Comparison of ENCODE assay signal across 9 mouse cellular contexts in the genomic region with DNA sequence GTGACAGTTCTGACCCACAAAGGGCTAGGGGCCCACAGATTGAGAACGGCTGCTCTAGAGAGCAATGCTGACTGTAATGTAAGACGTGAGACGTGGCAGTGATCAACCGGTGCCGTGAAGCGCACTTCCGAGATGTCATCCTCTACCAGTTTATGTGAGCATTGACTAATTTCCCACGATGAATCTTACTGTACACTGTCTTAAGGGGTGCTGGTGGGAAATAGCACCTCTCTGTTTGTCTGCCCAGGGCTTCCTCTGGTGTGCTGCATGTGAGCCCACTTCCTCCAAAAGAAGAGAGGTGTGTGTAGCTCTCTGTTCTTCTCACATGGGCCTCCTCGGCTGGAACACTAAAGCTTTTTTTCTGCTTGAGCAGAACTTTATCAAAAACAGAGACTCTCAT. TPM values are rescaled to one million over a fixed set of nuclear protein-coding genes. Genes with fewer than 3 reads are reported as not detected.
DNase-seq lines count a peak whose midpoint lies in the region; ATAC-seq and TF ChIP-seq lines count a peak whose summit lies in the region.
"Had no signal": no experiment of that assay in that cellular context is flagged by ENCODE, and none has a peak within 500 bp of the region (broad histone marks: within the 10 kb centered on the region; RNA-seq: fewer than 3 reads in every experiment).

No protein-coding gene starts in this region.

- DNase-seq in hindbrain, postnatal 0 days (ENCODE audit: low spot score), result no peak
- DNase-seq in hindbrain, embryonic 11.5 days (ENCODE audit: low spot score), result no peak
- DNase-seq in G1E (ENCODE audit: low spot score), result no peak
- DNase-seq in left cerebral cortex, postnatal 36 days (ENCODE audit: low spot score in 2 of 2), result no peak
- no peak for DNase-seq in lung, postnatal 14 days

- no peak for ATAC-seq in hindbrain, postnatal 0 days
- ATAC-seq in hindbrain, embryonic 11.5 days (ENCODE audit: low FRiP score), result no peak
- no peak for ATAC-seq in G1E (ENCODE audit: extremely low read depth, insufficient number of reproducible peaks, low FRiP score, poor library complexity, severe bottlenecking)
- peak; percentile 14; the same call in 1 of the 2 replicates for ATAC-seq in granulocyte monocyte progenitor cell, adult 5-6 weeks (replicated peaks; ENCODE audit: poor library complexity, severe bottlenecking)

- no peak overlapping the region for H3K27ac ChIP-seq in hindbrain, postnatal 0 days
- no peak overlapping the region for H3K27ac ChIP-seq in hindbrain, embryonic 11.5 days (ENCODE audit: low read depth, low read length)
- peak overlapping the region; percentile 79; the same call in 1 of the 2 replicates for H3K27ac ChIP-seq in small intestine, adult 2 months (ENCODE audit: insufficient read depth, low read depth, low read length)
- H3K27ac ChIP-seq: embryonic facial prominence, embryonic 12.5 days had no signal

- no peaks in the 10 kb centered on the region for H3K27me3 ChIP-seq in hindbrain, postnatal 0 days (ENCODE audit: insufficient read depth, low read length)
- no peaks in the 10 kb centered on the region for H3K27me3 ChIP-seq in hindbrain, embryonic 11.5 days (ENCODE audit: control insufficient read depth, insufficient read depth, low read length)
- H3K27me3 ChIP-seq in G1E (ENCODE audit: insufficient read depth, low read length), result no peaks in the 10 kb centered on the region
- H3K27me3 ChIP-seq in small intestine, adult 2 months (ENCODE audit: control insufficient read depth, insufficient read depth, low read length), result no peaks in the 10 kb centered on the region
- H3K27me3 ChIP-seq: embryonic facial prominence, embryonic 12.5 days had no signal

- peak overlapping the region; percentile 6; the same call in 1 of the 2 replicates for H3K4me2 ChIP-seq in hindbrain, postnatal 0 days (ENCODE audit: low read depth, low read length)
- H3K4me2 ChIP-seq in hindbrain, embryonic 11.5 days (replicated peaks; ENCODE audit: low read depth, low read length), result no peak overlapping the region

- H3K9ac ChIP-seq in hindbrain, postnatal 0 days (replicated peaks; ENCODE audit: low read length), result no peak overlapping the region
- no peak overlapping the region for H3K9ac ChIP-seq in hindbrain, embryonic 11.5 days (ENCODE audit: low read depth, low read length)
- H3K9ac ChIP-seq: embryonic facial prominence, embryonic 12.5 days had no signal

- H3K4me3 ChIP-seq in hindbrain, postnatal 0 days (ENCODE audit: low read length), result no peak overlapping the region
- H3K4me3 ChIP-seq in hindbrain, embryonic 11.5 days (ENCODE audit: low read depth, low read length), result no peak overlapping the region
- peak overlapping the region; percentile 54; the same call in 1 of the 2 replicates for H3K4me3 ChIP-seq in G1E (ENCODE audit: low read depth, low read length)
- H3K4me3 ChIP-seq in small intestine, adult 2 months (ENCODE audit: low read depth, low read length), result no peak overlapping the region
- H3K4me3 ChIP-seq: embryonic facial prominence, embryonic 12.5 days had no signal

- H3K36me3 ChIP-seq in hindbrain, postnatal 0 days (ENCODE audit: insufficient read depth, low read length), result peaks cover 11% of the 10 kb centered on the region
- H3K36me3 ChIP-seq in hindbrain, embryonic 11.5 days (ENCODE audit: control insufficient read depth, insufficient read depth, low read length), result no peaks in the 10 kb centered on the region
- H3K36me3 ChIP-seq in G1E (replicated peaks), result peaks cover 39% of the 10 kb centered on the region
- H3K36me3 ChIP-seq in small intestine, adult 2 months (ENCODE audit: control insufficient read depth, insufficient read depth, low read length), result peaks cover 12% of the 10 kb centered on the region

- no peaks in the 10 kb centered on the region for H3K9me3 ChIP-seq in hindbrain, postnatal 0 days (ENCODE audit: low read length)
- no peaks in the 10 kb centered on the region for H3K9me3 ChIP-seq in hindbrain, embryonic 11.5 days (ENCODE audit: control insufficient read depth, low read length)
- no peaks in the 10 kb centered on the region for H3K9me3 ChIP-seq in G1E (replicated peaks)
- H3K9me3 ChIP-seq: embryonic facial prominence, embryonic 12.5 days had no signal

- TF ChIP-seq CTCF in hindbrain, postnatal 0 days (IDR thresholded peaks at IDR 0.05; ENCODE audit: low read depth), result no peak
- TF ChIP-seq CTCF in G1E (IDR thresholded peaks at IDR 0.05; ENCODE audit: low read depth, low read length), result no peak
- no peak for TF ChIP-seq CTCF in small intestine, adult 2 months (IDR thresholded peaks at IDR 0.05; ENCODE audit: extremely low read depth, insufficient read length, insufficient replicate concordance, low read depth, low read length)

- WGBS in hindbrain, postnatal 0 days, result 84% methylated on average over 9 of the region's 9 CpGs
- 89% methylated on average over 9 of the region's 9 CpGs for WGBS in hindbrain, embryonic 11.5 days
- 75% methylated on average over 9 of the region's 9 CpGs for WGBS in small intestine, adult 2 months

- intact Hi-C loops in left cerebral cortex, postnatal 36 days (cut with DNase I), result loop anchor here (5.0 kb wide), 1 partner anchor 177 kb away; no protein-coding TSS in a partner anchor

- H3K4me1 ChIP-seq in hindbrain, postnatal 0 days (ENCODE audit: insufficient read depth, low read length), result peaks cover 22% of the 10 kb centered on the region
- H3K4me1 ChIP-seq in hindbrain, embryonic 11.5 days (replicated peaks; ENCODE audit: control insufficient read depth, insufficient read depth, low read length), result peaks cover 8% of the 10 kb centered on the region
- H3K4me1 ChIP-seq in G1E (ENCODE audit: insufficient read depth, low read depth, low read length), result peaks cover 63% of the 10 kb centered on the region
- H3K4me1 ChIP-seq in small intestine, adult 2 months (ENCODE audit: control insufficient read depth, insufficient read depth, insufficient read length, low read length), result peaks cover 22% of the 10 kb centered on the region

- TF ChIP-seq POLR2A in small intestine, adult 2 months (IDR thresholded peaks at IDR 0.05; ENCODE audit: low read depth, low read length), result no peak

RNA-seq across cellular contexts. Expression of a gene that starts 2.7 kb away (rescaled TPM):
- total RNA-seq in hindbrain, postnatal 0 days (2014; rRNA removed), result 51.1 and 55.6 TPM in 2 replicates
- 27.6 and 29.6 TPM in 2 replicates for polyA plus RNA-seq in hindbrain, postnatal 0 days (2015; fragmentation: Nextera tagmentation; extraction: Ambion mirVana)
- polyA plus RNA-seq in hindbrain, embryonic 11.5 days (2014; fragmentation: Nextera tagmentation; extraction: Ambion mirVana), result 32.2 and 39.5 TPM in 2 replicates
- 89.5 and 104 TPM in 2 replicates for total RNA-seq in G1E (2014; fragmentation: Nextera tagmentation)
- 70.0 and 75.9 TPM in 2 replicates for total RNA-seq in G1E (2017)
- 35.5 and 42.7 TPM in 2 replicates for polyA plus RNA-seq in G1E (2012)
- 23.5 and 32.3 TPM in 2 replicates for total RNA-seq in granulocyte monocyte progenitor cell, adult 5-6 weeks (2014; fragmentation: Nextera tagmentation)
- total RNA-seq in granulocyte monocyte progenitor cell, adult 5-6 weeks (2017), result 18.5 and 19.9 TPM in 2 replicates
- 7.9 and 16.3 TPM in 2 replicates for polyA plus RNA-seq in small intestine, adult 2 months (2012; rRNA removed)
- 10 to 100 TPM; 82.2 to 93.0 TPM for total RNA-seq in left cerebral cortex, postnatal 36 days (2021)

RNA-seq across cellular contexts. Expression of a gene that starts 40.7 kb away (rescaled TPM):
- 38.6 and 39.4 TPM in 2 replicates for total RNA-seq in hindbrain, postnatal 0 days (2014; rRNA removed)
- 21.8 and 25.2 TPM in 2 replicates for polyA plus RNA-seq in hindbrain, postnatal 0 days (2015; fragmentation: Nextera tagmentation; extraction: Ambion mirVana)
- 0.82 and 0.89 TPM in 2 replicates for polyA plus RNA-seq in hindbrain, embryonic 11.5 days (2014; fragmentation: Nextera tagmentation; extraction: Ambion mirVana)
- total RNA-seq in G1E (2014; fragmentation: Nextera tagmentation), result not detected in 2 replicates
- 0.06 and 0.11 TPM in 2 replicates for total RNA-seq in G1E (2017)
- polyA plus RNA-seq in G1E (2012), result not detected in 2 replicates
- not detected in 2 replicates for total RNA-seq in granulocyte monocyte progenitor cell, adult 5-6 weeks (2014; fragmentation: Nextera tagmentation)
- total RNA-seq in granulocyte monocyte progenitor cell, adult 5-6 weeks (2017), result not detected in 2 replicates
- polyA plus RNA-seq in small intestine, adult 2 months (2012; rRNA removed), result 0.03 and 0.04 TPM in 2 replicates
- total RNA-seq in left cerebral cortex, postnatal 36 days (2021), result 10 to 100 TPM; 51.6 to 58.0 TPM
- polyA plus RNA-seq: liver, embryonic 16.5 days had no signal

Comparison
In these comparisons a context has a peak if more than half of its experiments do, and no peak if none do; other contexts are left out.
1. RNA of a gene that starts 40.7 kb away (total RNA-seq): 51.6 to 58.0 TPM in left cerebral cortex, postnatal 36 days and 38.6 to 39.4 TPM in hindbrain, postnatal 0 days; 0.06 to 0.11 TPM in G1E and not detected in granulocyte monocyte progenitor cell, adult 5-6 weeks; every median in the first group is over 10 times any median in the second.